Mouse (Mus musculus) limb, embryonic 14.5 days (tissue): ENCODE measurements at regions not wholly inside any gene's neighbourhood (a gene's known extent, or its start where the extent isn't known, plus 50 kb on each side); places are given as distances from the start of the nearest gene placed in this dataset.

Experiments
- ATAC-seq: fragments of 200-750 bp; cut with Nextera tagmentation; 2 replicates; pipeline ENCODE4 v1.8.0; 2017; ENCODE audit warnings: low read depth, moderate number of reproducible peaks, moderate TSS enrichment; ENCODE audit not compliant: low FRiP score
- DNase-seq: peaks from one replicate; pipeline ENCODE4 v3.0.0-alpha.2; 2015; ENCODE audit warnings: low spot score
- H3K27ac ChIP-seq: fragments of 300-500 bp; sonication (generic); replicated peaks from 2 replicates; pipeline ENCODE4 v1.5.1; 2014; ENCODE audit warnings: low read depth, mild to moderate bottlenecking, low read length, moderate library complexity, mixed read lengths
- H3K27me3 ChIP-seq: fragments of 300-500 bp; sonication (generic); 2 replicates; pipeline ENCODE4 v1.6.1; 2014; ENCODE audit warnings: low read length, mixed read lengths; ENCODE audit not compliant: control insufficient read depth, insufficient read depth
- H3K36me3 ChIP-seq: fragments of 300-500 bp; sonication (generic); 2 replicates; pipeline ENCODE4 v1.6.1; 2014; ENCODE audit warnings: mild to moderate bottlenecking, low read length, moderate library complexity, mixed read lengths; ENCODE audit not compliant: control insufficient read depth, insufficient read depth
- H3K4me1 ChIP-seq: fragments of 300-500 bp; sonication (generic); 2 replicates; pipeline ENCODE4 v1.6.1; 2014; ENCODE audit warnings: antibody characterized with exemption, low read length, mixed read lengths; ENCODE audit not compliant: control insufficient read depth, insufficient read depth
- H3K4me2 ChIP-seq: fragments of 300-500 bp; sonication (generic); replicated peaks from 2 replicates; pipeline ENCODE4 v1.6.1; 2014; ENCODE audit warnings: low read depth, mild to moderate bottlenecking, low read length, moderate library complexity; ENCODE audit not compliant: severe bottlenecking
- H3K4me3 ChIP-seq: fragments of 300-500 bp; sonication (generic); replicated peaks from 2 replicates; pipeline ENCODE4 v1.5.1; 2014; ENCODE audit warnings: low read length
- H3K9ac ChIP-seq: fragments of 300-500 bp; sonication (generic); 2 replicates; pipeline ENCODE4 v1.6.1; 2014; ENCODE audit warnings: mild to moderate bottlenecking, low read depth, low read length, moderate library complexity; ENCODE audit not compliant: severe bottlenecking
- H3K9me3 ChIP-seq: fragments of 300-500 bp; sonication (generic); 2 replicates; pipeline ENCODE4 v1.6.1; 2016; ENCODE audit warnings: low read length; ENCODE audit not compliant: control insufficient read depth
- POLR2A ChIP-seq: fragments of 200-500 bp; IDR thresholded peaks from 2 replicates; pipeline ENCODE4 v1.8.0; 2012; ENCODE audit warnings: inconsistent platforms, mild to moderate bottlenecking, moderate library complexity, borderline replicate concordance; ENCODE audit not compliant: insufficient read depth, insufficient read length; ENCODE audit errors: extremely low read depth
- WGBS: fragments of 180-500 bp; shearing (Covaris S2); extraction: QIAGEN DNeasy Blood & Tissue Kit; methylation state at CpG from one replicate; pipeline ENCODE4 v1.1.7; 2014; 5-methylcytosine and 5-hydroxymethylcytosine counted together

DNA sequence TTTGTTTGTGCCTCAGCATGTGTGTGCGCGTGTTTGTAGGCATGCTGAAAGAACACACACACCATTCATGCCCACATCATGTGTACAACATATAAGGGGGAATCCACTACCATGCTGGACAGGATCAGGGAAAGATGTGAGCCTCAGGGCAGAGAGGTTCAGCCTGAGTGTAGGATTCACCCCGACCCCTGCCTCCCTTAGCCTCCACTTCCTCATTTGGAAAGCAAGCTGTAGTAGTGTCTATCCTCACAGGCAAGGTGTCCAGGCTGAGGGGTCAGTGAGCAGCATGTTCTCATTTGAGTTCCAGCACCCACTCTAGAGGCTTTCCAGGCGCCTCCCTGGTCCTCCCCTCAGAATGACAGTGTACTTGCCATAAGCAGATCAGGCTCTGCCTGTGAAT, 470.5 kb downstream of the Rps24 start:
- H3K4me3 ChIP-seq: no peak overlapping the region
- H3K27me3 ChIP-seq: no peaks in the 10 kb centered on the region
- no peak overlapping the region for H3K4me2 ChIP-seq
- no peak for ATAC-seq
- TF ChIP-seq POLR2A: no peak
- H3K4me1 ChIP-seq: peaks cover 13% of the 10 kb centered on the region; the same call in 1 of the 2 replicates
- no peak overlapping the region for H3K27ac ChIP-seq
- DNase-seq: no peak
- no peak overlapping the region for H3K9ac ChIP-seq
- H3K9me3 ChIP-seq: no peaks in the 10 kb centered on the region
- WGBS: 82% methylated on average over 4 of the region's 4 CpGs
- H3K36me3 ChIP-seq: no peaks in the 10 kb centered on the region

DNA sequence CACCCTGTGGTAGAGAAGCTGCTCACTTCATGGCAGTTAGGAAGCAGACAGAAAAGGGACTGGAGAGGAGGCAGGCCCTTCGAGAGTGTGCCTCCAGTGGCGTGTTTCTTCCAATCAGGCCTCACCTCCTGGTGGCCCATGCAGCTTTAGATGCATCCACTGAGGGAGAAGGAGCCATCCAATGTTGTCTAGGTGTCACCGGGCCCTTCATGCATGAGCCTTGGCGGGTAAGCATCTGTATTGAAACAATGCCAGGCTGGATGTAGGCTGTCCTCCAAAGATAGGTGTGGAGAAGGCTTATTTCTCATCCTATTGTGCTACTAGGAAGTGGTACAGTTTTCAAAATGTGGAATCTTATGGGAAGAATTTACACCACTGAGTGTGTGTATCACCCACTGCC, 471.9 kb downstream of the Rps24 start:
- Histone ChIP-seq H3K4me2 (no peak overlapping the region), H3K36me3 (no peaks in the 10 kb centered on the region), H3K27me3 (no peaks in the 10 kb centered on the region), H3K9ac (no peak overlapping the region), H3K27ac (no peak overlapping the region), H3K4me1 (peaks cover 13% of the 10 kb centered on the region; the same call in 1 of the 2 replicates), H3K9me3 (no peaks in the 10 kb centered on the region), H3K4me3 (no peak overlapping the region)
- 94% methylated on average over 4 of the region's 4 CpGs for WGBS
- ATAC-seq (no peak), DNase-seq (no peak)
- no peak for TF ChIP-seq POLR2A

DNA sequence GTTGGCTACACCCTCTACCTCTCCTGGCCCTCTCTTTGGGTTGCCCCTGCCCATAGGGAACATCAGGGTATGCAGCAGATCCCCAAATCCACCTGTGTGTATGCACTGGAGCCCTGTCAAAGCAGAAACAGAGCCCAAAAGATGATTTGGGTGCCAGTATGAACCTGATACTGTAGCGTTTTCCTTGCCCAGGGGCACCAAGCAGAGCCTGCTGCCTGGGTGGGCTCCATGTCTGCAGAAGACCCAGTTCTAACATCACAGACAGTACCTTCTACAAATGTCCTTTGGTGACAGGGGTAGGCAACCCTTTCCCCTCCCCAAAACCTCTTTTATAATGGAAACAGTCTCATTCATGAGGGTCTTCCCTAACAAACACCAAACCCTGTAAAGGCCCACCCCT, 472.5 kb downstream of the Rps24 start:
- no peak for TF ChIP-seq POLR2A
- Histone ChIP-seq H3K9ac (no peak overlapping the region), H3K27me3 (no peaks in the 10 kb centered on the region), H3K4me1 (peaks cover 13% of the 10 kb centered on the region; the same call in 1 of the 2 replicates), H3K9me3 (no peaks in the 10 kb centered on the region), H3K4me2 (no peak overlapping the region), H3K27ac (no peak overlapping the region), H3K36me3 (no peaks in the 10 kb centered on the region), H3K4me3 (no peak overlapping the region)
- DNase-seq (no peak), ATAC-seq (no peak)
- 82% methylated on average over 1 of the region's 1 CpGs for WGBS

DNA sequence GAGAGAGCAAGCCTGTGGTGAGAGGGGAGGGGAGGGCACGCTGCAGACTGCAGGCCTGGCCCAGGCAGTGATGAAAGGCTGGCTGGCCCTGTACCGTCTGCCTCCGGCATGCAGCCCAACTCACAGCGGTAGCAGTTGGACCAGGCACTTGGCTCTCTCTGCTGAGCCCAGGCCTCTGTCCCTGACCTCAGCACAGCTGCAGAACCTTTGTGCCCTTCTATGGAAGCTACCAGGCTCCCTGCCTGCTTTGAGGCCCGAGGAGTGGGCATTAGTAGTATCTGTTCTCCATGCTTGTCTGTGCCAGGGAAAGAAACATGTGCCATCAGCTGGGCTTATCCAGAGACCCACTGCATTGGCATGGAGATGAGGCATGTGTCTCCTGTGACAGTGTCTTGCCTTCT, 473.2 kb downstream of the Rps24 start:
- 59% methylated on average over 5 of the region's 5 CpGs for WGBS
- DNase-seq: no peak
- no peaks in the 10 kb centered on the region for H3K27me3 ChIP-seq
- no peaks in the 10 kb centered on the region for H3K9me3 ChIP-seq
- no peak overlapping the region for H3K9ac ChIP-seq
- H3K36me3 ChIP-seq: no peaks in the 10 kb centered on the region
- no peak overlapping the region for H3K4me2 ChIP-seq
- ATAC-seq: no peak
- peaks cover 13% of the 10 kb centered on the region; the same call in 1 of the 2 replicates for H3K4me1 ChIP-seq
- no peak overlapping the region for H3K4me3 ChIP-seq
- no peak overlapping the region for H3K27ac ChIP-seq
- no peak for TF ChIP-seq POLR2A

DNA sequence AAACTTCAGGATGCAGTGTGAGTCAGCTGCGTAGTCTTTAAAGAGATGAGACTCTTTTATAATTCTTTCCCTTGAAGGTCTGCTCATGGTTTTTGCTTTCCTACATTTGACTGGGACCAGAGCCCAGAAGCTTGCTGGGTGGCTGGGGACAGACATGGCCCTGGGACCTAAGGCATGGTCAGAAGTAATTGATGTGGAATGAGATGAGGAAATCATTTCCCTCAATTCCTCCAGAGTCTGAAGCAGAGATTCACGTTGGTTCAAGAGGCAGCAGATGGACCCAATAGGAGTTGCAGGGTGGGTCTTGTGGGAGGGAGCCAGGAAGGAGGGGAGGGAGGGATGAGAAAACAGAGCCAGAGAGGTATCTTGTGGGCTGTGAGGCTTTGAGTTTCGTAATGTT, 473.9 kb downstream of the Rps24 start:
- peak; percentile 10 for DNase-seq
- ATAC-seq: peak; percentile 37; the same call in 1 of the 2 replicates
- H3K9me3 ChIP-seq: no peaks in the 10 kb centered on the region
- WGBS: 52% methylated on average over 3 of the region's 3 CpGs
- peaks cover 13% of the 10 kb centered on the region; the same call in 1 of the 2 replicates for H3K4me1 ChIP-seq
- no peak overlapping the region for H3K9ac ChIP-seq
- H3K4me3 ChIP-seq: no peak overlapping the region
- no peaks in the 10 kb centered on the region for H3K36me3 ChIP-seq
- no peaks in the 10 kb centered on the region for H3K27me3 ChIP-seq
- H3K4me2 ChIP-seq: no peak overlapping the region
- H3K27ac ChIP-seq: peak overlapping the region; percentile 39
- no peak for TF ChIP-seq POLR2A

DNA sequence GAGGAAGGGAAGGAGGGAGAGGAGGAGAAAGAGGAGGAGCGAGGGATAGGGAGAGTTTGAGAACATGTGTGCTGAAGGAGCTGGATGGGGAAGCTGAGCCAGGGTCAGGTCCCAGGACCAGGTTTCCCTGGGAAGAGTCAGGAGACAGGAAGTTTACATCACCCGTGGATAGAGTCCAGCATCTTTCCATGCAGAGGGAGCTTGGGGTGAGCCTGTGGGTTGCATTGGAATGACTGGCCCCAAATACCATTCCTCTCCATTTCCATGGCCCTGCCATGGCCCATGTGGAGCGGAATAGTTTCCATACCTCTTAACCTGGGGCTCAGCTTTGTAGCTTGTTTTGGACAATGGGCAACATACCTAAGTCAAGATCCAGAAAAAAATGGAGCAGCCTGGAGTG, 474.8 kb downstream of the Rps24 start:
- WGBS: 64% methylated on average over 3 of the region's 3 CpGs
- Histone ChIP-seq H3K9ac (no peak overlapping the region), H3K4me2 (no peak overlapping the region), H3K36me3 (no peaks in the 10 kb centered on the region), H3K9me3 (no peaks in the 10 kb centered on the region), H3K4me3 (no peak overlapping the region), H3K4me1 (peaks cover 13% of the 10 kb centered on the region; the same call in 1 of the 2 replicates), H3K27me3 (no peaks in the 10 kb centered on the region), H3K27ac (no peak overlapping the region)
- no peak for TF ChIP-seq POLR2A
- no peak for ATAC-seq
- DNase-seq: no peak
